Mouse (Mus musculus) ES-CJ7 (cell line): ENCODE measurements around the gene Gm20498.
"Not testable (repeated sequence)": the region's sequence is repeated elsewhere in the genome, so short reads cannot be mapped to it uniquely, and the experiment has no call there.

Experiments
- DNase-seq: peaks from one replicate; pipeline ENCODE4 v3.0.0; 2011; ENCODE audit warnings: low read depth, low spot score

Gm20498 gene

GRCm38 (mm10) chr12:81532316-81533028, at the start of gene Gm20498, which contains the start of gene Synj2bp:
Gene Gm20498 (minus strand): TSS chr12:81532905.
Gene Synj2bp (minus strand): TSS chr12:81532911.
- peak; percentile 89 for DNase-seq

- no peak for DNase-seq
These were observed 35.7 kb upstream of the Gm20498 start, which contains the start of gene Adam21 for GRCm38 (mm10) chr12:81568374-81568773. Gene Adam21 (minus strand): TSS chr12:81568474.

- no peak for DNase-seq
These were observed 35.2 kb upstream of the Gm20498 start for GRCm38 (mm10) chr12:81567931-81568330.

- no peak for DNase-seq
These were observed 31.5 kb upstream of the Gm20498 start for GRCm38 (mm10) chr12:81564173-81564572.

- DNase-seq, result no peak
These were observed 16.6 kb upstream of the Gm20498 start for GRCm38 (mm10) chr12:81549286-81549685.

GRCm38 (mm10) chr12:81547163-81547562, 14.5 kb upstream of the Gm20498 start:
- no peak for DNase-seq

- DNase-seq, result no peak
These were observed 319 bp upstream of the Gm20498 start for GRCm38 (mm10) chr12:81533029-81533419.

GRCm38 (mm10) chr12:81530587-81530986, 2.1 kb downstream of the Gm20498 start:
- peak; percentile 77 for DNase-seq

GRCm38 (mm10) chr12:81496906-81497305, 35.8 kb downstream of the Gm20498 start:
- DNase-seq, result peak; percentile 69

- DNase-seq, result no peak
These were observed 42.2 kb downstream of the Gm20498 start for GRCm38 (mm10) chr12:81490491-81490890.

- DNase-seq, result no peak
These were observed 47.4 kb downstream of the Gm20498 start for GRCm38 (mm10) chr12:81485311-81485710.

- DNase-seq, result peak; percentile 86
These were observed 47.9 kb downstream of the Gm20498 start, which contains the start of gene Cox16 for GRCm38 (mm10) chr12:81484727-81485191. Gene Cox16 (minus strand): TSS chr12:81485127.

GRCm38 (mm10) chr12:81484212-81484611, 48.5 kb downstream of the Gm20498 start:
- no peak for DNase-seq

GRCm38 (mm10) chr12:81483656-81484055, 49.0 kb downstream of the Gm20498 start:
- peak; percentile 18 for DNase-seq

GRCm38 (mm10) chr12:81459051-81459450, 73.7 kb downstream of the Gm20498 start:
- DNase-seq, result peak; percentile 59

- not testable (repeated sequence) for DNase-seq
These were observed 93.7 kb downstream of the Gm20498 start for GRCm38 (mm10) chr12:81438985-81439384.

GRCm38 (mm10) chr12:81434778-81435177, 97.9 kb downstream of the Gm20498 start:
- DNase-seq, result not testable (repeated sequence)

- no peak for DNase-seq
These were observed 110.9 kb downstream of the Gm20498 start, which contains the start of gene Adam4 for GRCm38 (mm10) chr12:81421846-81422245. Gene Adam4 (minus strand): TSS chr12:81421946.

GRCm38 (mm10) chr12:81413211-81413610, 119.5 kb downstream of the Gm20498 start:
- no peak for DNase-seq

GRCm38 (mm10) chr12:81408966-81409365, 123.7 kb downstream of the Gm20498 start:
- DNase-seq, result no peak

GRCm38 (mm10) chr12:81402187-81402586, 130.5 kb downstream of the Gm20498 start:
- DNase-seq, result peak; percentile 69

GRCm38 (mm10) chr12:81379364-81379763, 153.3 kb downstream of the Gm20498 start, which contains the start of gene Gm4787:
Gene Gm4787 (minus strand): TSS chr12:81379464.
- DNase-seq, result not testable (repeated sequence)

GRCm38 (mm10) chr12:81333841-81334240, 198.9 kb downstream of the Gm20498 start:
- DNase-seq, result no peak
